Mouse (Mus musculus) thymus, postnatal 10 days (tissue): Measurements from ENCODE around the gene Sbk1.

Experiments
- DNase-seq, 2 experiments: peaks; one replicate each; pipeline ENCODE4 v3.0.0; 2021; ENCODE audit warnings: low spot score in 2 of 2

Gene Sbk1

GRCm38 (mm10) chr7:126271712-126272683, at the start of gene Sbk1:
Gene Sbk1, plus strand, starts transcription at chr7:126272619.
- DNase-seq, result peak; percentile 82 to 86

GRCm38 (mm10) chr7:126222753-126223152, 49.7 kb upstream of the Sbk1 start:
- DNase-seq, result no peak

- no peak for DNase-seq
Measured at GRCm38 (mm10) chr7:126226136-126226535, 46.3 kb upstream of the Sbk1 start.

GRCm38 (mm10) chr7:126230357-126231148, 41.9 kb upstream of the Sbk1 start:
- DNase-seq, result peak; percentile 59

GRCm38 (mm10) chr7:126232345-126233071, 39.9 kb upstream of the Sbk1 start:
- DNase-seq, result no peak

GRCm38 (mm10) chr7:126234611-126235010, 37.8 kb upstream of the Sbk1 start:
- DNase-seq, result no peak

- peak in 1 of 2 experiments; percentile 15 for DNase-seq
Measured at GRCm38 (mm10) chr7:126236083-126236793, 36.2 kb upstream of the Sbk1 start.

- peak in 1 of 2 experiments; percentile 16 for DNase-seq
Measured at GRCm38 (mm10) chr7:126236794-126237192, 35.6 kb upstream of the Sbk1 start.

GRCm38 (mm10) chr7:126240814-126241360, 31.5 kb upstream of the Sbk1 start:
- DNase-seq, result no peak

- DNase-seq, result no peak
Measured at GRCm38 (mm10) chr7:126244168-126244750, 28.2 kb upstream of the Sbk1 start.

GRCm38 (mm10) chr7:126248088-126248487, 24.3 kb upstream of the Sbk1 start:
- DNase-seq, result no peak

- no peak for DNase-seq
Measured at GRCm38 (mm10) chr7:126248641-126249141, 23.7 kb upstream of the Sbk1 start.

GRCm38 (mm10) chr7:126249146-126249545, 23.3 kb upstream of the Sbk1 start:
- DNase-seq, result no peak

GRCm38 (mm10) chr7:126249986-126250385, 22.4 kb upstream of the Sbk1 start:
- DNase-seq, result no peak

- DNase-seq, result no peak
Measured at GRCm38 (mm10) chr7:126250481-126250880, 21.9 kb upstream of the Sbk1 start.

- DNase-seq, result no peak
Measured at GRCm38 (mm10) chr7:126251698-126252097, 20.7 kb upstream of the Sbk1 start.

GRCm38 (mm10) chr7:126252230-126252629, 20.2 kb upstream of the Sbk1 start:
- DNase-seq, result no peak

- DNase-seq, result peak; percentile 34 to 82
Measured at GRCm38 (mm10) chr7:126260280-126261210, 11.9 kb upstream of the Sbk1 start.

GRCm38 (mm10) chr7:126261823-126262222, 10.6 kb upstream of the Sbk1 start:
- DNase-seq, result no peak
